Mouse (Mus musculus) forebrain, embryonic 13.5 days (tissue): Measurements from ENCODE around the gene Ccdc169. TPM values are rescaled to one million over a fixed set of nuclear protein-coding genes. Genes with fewer than 3 reads are reported as not detected.

Experiments
- ATAC-seq: fragments of 200-750 bp; cut with Nextera tagmentation; 2 replicates; pipeline ENCODE4 v1.8.0; 2017
- H3K27ac ChIP-seq: fragments of 300-500 bp; sonication (generic); 2 replicates; pipeline ENCODE4 v1.5.1; 2015; ENCODE audit warnings: inconsistent platforms, mild to moderate bottlenecking, moderate library complexity
- H3K27me3 ChIP-seq: fragments of 300-500 bp; sonication (generic); 2 replicates; pipeline ENCODE4 v1.6.1; 2015; ENCODE audit warnings: mild to moderate bottlenecking, inconsistent platforms
- H3K36me3 ChIP-seq: fragments of 300-500 bp; sonication (generic); 2 replicates; pipeline ENCODE4 v1.6.1; 2015; ENCODE audit warnings: mild to moderate bottlenecking, inconsistent platforms; ENCODE audit not compliant: poor library complexity, severe bottlenecking
- H3K4me1 ChIP-seq: fragments of 300-500 bp; sonication (generic); 2 replicates; pipeline ENCODE4 v1.6.1; 2015; ENCODE audit warnings: inconsistent platforms
- H3K4me2 ChIP-seq: fragments of 300-500 bp; sonication (generic); 2 replicates; pipeline ENCODE4 v1.6.1; 2015; ENCODE audit warnings: inconsistent platforms, mild to moderate bottlenecking, moderate library complexity
- H3K4me3 ChIP-seq: fragments of 300-500 bp; sonication (generic); 2 replicates; pipeline ENCODE4 v1.5.1; 2015; ENCODE audit warnings: mild to moderate bottlenecking, inconsistent platforms
- H3K9ac ChIP-seq: fragments of 300-500 bp; sonication (generic); 2 replicates; pipeline ENCODE4 v1.6.1; 2015; ENCODE audit warnings: mild to moderate bottlenecking, inconsistent platforms
- H3K9me3 ChIP-seq: fragments of 300-500 bp; sonication (generic); replicated peaks from 2 replicates; pipeline ENCODE4 v1.6.1; 2016; ENCODE audit warnings: inconsistent platforms
- WGBS: fragments of 180-500 bp; shearing (Covaris S2); methylation state at CpG from one replicate; pipeline ENCODE4 v1.1.7; 2015; 5-methylcytosine and 5-hydroxymethylcytosine counted together
- polyA plus RNA-seq: library from polyadenylated mRNA; unstranded; fragments of >200 nt; fragmentation: Nextera tagmentation; extraction: Ambion mirVana; gene quantifications from 2 replicates; pipeline ENCODE4 v1.2.1, GENCODE M21; 2015

Ccdc169 gene
- polyA plus RNA-seq, 1 experiment from 2014 or later, result 0.26 TPM

DNA sequence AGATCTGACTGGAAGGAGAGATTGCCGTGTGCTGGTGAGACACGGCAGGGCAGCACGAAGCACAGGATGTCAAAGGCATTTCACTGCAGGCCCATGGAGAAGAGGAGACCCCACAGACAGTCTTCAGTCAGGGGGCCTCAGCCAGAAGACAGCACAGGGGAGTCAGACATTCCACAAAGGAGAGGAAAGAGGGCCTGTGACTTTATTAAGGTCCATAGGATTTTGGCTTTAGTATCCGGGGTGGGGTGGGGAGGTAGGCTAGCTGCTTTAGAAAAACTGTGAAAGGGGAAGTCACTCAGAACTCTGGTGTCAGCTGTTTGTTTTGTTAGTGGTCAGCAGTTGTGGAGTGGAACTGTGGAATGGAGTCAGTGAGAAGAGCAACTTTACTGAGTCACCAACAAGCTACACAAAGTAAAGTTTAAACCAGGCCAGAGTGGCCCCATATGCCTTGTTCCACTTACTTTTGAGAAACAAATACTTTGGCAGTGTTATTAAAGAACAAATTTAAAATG lies 7.9 kb upstream of the Ccdc169 start:
- H3K4me2 ChIP-seq, result no peak overlapping the region
- no peak overlapping the region for H3K9ac ChIP-seq
- H3K27me3 ChIP-seq, result no peaks in the 10 kb centered on the region
- 94% methylated on average over 4 of the region's 4 CpGs for WGBS
- no peaks in the 10 kb centered on the region for H3K9me3 ChIP-seq
- no peaks in the 10 kb centered on the region for H3K4me1 ChIP-seq
- H3K4me3 ChIP-seq, result no peak overlapping the region
- H3K36me3 ChIP-seq, result peaks cover 93% of the 10 kb centered on the region
- H3K27ac ChIP-seq, result no peak overlapping the region
- no peak for ATAC-seq

DNA sequence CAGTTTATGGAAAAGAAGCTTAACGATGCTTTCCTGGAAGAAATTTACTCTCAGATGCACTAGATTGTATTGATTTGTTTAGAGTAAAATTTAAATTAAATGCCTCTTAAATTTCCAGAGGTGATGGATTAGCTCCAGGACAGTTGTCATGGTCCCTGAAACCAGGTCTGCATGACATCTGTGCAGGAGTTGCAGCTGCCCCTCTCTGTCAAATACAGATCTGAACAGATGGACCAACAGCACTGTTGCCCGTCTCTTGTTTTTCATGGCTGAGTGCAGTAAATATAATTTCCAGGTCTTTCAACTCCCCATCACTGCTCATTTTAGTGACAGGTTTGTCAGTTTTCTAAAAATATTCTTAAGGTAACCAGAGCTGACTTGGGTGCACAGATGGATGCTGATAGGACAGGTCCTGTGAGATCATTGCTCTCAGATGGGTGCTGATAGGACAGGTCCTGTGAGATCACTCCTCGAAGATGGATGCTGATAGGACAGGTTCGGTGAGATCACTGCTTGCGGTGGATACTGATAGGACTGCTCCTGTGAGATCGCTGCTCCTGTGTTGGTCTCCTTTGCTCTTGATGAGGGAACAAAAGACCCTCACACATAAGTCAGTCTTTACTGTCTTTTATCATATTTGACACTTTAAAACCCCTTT lies 5.4 kb upstream of the Ccdc169 start:
- Histone ChIP-seq H3K27me3 (no peaks in the 10 kb centered on the region), H3K4me1 (no peaks in the 10 kb centered on the region), H3K4me2 (no peak overlapping the region), H3K9me3 (no peaks in the 10 kb centered on the region), H3K9ac (no peak overlapping the region), H3K4me3 (no peak overlapping the region), H3K36me3 (peaks cover 92% of the 10 kb centered on the region), H3K27ac (no peak overlapping the region)
- WGBS, result 97% methylated on average over 6 of the region's 6 CpGs
- ATAC-seq, result no peak

DNA sequence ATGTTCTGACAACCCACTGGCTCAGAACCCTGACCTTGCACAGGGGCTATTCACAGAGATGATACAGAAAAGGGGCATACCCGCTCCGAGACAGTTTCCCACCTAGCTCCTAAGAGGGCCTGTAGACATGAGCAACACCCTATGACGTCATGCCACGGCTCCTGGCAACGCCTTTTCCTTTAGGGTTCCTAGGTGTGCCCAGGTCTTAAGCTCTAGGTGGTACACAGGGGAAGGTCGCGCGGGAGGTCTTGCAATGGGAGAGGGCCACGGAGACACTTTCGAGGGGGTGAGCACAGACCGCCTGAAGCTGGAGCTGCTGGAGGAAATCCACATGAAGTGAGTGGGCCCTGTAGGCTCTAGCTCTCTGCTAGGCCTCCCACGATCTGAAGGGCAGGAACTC lies 2.7 kb downstream of the Ccdc169 start:
- no peak overlapping the region for H3K9ac ChIP-seq
- no peak overlapping the region for H3K27ac ChIP-seq
- H3K27me3 ChIP-seq, result no peaks in the 10 kb centered on the region
- H3K4me2 ChIP-seq, result no peak overlapping the region
- H3K36me3 ChIP-seq, result peaks cover 24% of the 10 kb centered on the region
- no peaks in the 10 kb centered on the region for H3K4me1 ChIP-seq
- 85% methylated on average over 12 of the region's 12 CpGs for WGBS
- H3K4me3 ChIP-seq, result no peak overlapping the region
- H3K9me3 ChIP-seq, result no peaks in the 10 kb centered on the region
- ATAC-seq, result no peak

DNA sequence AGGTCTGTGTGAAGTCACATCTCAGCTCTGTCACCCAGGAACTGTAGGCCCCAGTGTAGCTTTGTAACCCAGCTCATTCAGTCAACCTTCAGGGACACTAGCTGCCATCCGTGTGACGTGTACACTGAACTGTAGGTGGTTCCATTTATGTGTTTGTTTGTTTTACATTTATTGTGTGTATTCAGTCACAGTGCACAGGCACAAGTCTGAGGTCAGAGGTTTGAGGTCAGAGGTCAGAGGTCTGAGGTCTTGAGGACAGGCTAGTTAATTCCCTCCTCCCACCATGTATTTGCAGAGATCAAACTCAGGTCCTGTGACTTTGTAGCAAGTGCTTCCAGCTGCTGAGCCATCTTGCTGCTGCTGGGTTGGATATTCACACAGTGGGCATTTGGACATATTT lies 4.3 kb downstream of the Ccdc169 start:
- Histone ChIP-seq H3K27me3 (no peaks in the 10 kb centered on the region), H3K4me1 (no peaks in the 10 kb centered on the region), H3K27ac (no peak overlapping the region), H3K4me3 (no peak overlapping the region), H3K4me2 (no peak overlapping the region), H3K9me3 (no peaks in the 10 kb centered on the region), H3K36me3 (peaks cover 11% of the 10 kb centered on the region), H3K9ac (no peak overlapping the region)
- WGBS, result 90% methylated on average over 2 of the region's 2 CpGs
- no peak for ATAC-seq

DNA sequence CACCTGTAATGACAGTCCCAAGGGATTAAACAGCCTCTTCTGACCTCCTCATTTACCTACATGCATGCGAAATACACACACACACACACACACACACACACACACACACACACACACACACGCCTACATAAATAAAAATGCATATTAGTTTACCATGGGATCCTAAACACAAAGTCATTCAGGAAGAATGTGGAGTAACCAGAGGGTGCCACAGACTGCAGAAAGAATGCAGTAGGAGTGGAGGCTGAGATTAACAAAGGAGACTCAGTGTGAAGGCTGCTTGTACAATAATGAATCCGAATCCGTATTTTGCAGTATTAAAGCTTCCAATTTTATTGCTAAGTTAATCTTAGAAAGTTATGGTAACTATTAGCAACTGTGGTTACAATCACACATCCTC lies 7.8 kb downstream of the Ccdc169 start:
- H3K36me3 ChIP-seq, result no peaks in the 10 kb centered on the region
- no peak overlapping the region for H3K9ac ChIP-seq
- peaks cover 7% of the 10 kb centered on the region; the same call in 1 of the 2 replicates for H3K4me1 ChIP-seq
- H3K9me3 ChIP-seq, result no peaks in the 10 kb centered on the region
- no peaks in the 10 kb centered on the region for H3K27me3 ChIP-seq
- 65% methylated on average over 3 of the region's 4 CpGs for WGBS
- H3K4me3 ChIP-seq, result no peak overlapping the region
- ATAC-seq, result no peak
- H3K4me2 ChIP-seq, result no peak overlapping the region
- H3K27ac ChIP-seq, result no peak overlapping the region

DNA sequence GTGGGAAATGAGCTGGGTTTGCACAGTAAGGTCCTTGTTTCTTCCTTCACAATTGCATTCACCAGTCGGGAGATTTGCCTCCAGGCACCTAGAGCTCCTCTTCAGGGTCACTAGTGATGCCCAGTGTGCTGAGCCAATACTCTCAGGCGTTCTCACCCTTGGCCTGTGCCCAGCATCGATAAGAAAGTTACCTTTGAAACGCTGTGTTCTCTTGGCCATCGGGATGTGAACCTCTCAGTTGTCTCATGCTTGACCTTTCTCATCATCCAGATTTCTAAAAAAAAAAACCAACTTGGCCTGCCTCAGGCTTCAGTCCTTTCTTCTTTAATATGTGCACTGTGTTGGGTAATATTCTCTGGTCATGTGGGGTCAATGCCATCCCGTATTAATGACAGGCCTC lies 9.3 kb downstream of the Ccdc169 start:
- no peak overlapping the region for H3K9ac ChIP-seq
- no peak overlapping the region for H3K27ac ChIP-seq
- H3K4me1 ChIP-seq, result peaks cover 7% of the 10 kb centered on the region; the same call in 1 of the 2 replicates
- WGBS, result 78% methylated on average over 6 of the region's 6 CpGs
- no peak for ATAC-seq
- no peaks in the 10 kb centered on the region for H3K9me3 ChIP-seq
- no peaks in the 10 kb centered on the region for H3K36me3 ChIP-seq
- no peak overlapping the region for H3K4me2 ChIP-seq
- no peaks in the 10 kb centered on the region for H3K27me3 ChIP-seq
- H3K4me3 ChIP-seq, result no peak overlapping the region

DNA sequence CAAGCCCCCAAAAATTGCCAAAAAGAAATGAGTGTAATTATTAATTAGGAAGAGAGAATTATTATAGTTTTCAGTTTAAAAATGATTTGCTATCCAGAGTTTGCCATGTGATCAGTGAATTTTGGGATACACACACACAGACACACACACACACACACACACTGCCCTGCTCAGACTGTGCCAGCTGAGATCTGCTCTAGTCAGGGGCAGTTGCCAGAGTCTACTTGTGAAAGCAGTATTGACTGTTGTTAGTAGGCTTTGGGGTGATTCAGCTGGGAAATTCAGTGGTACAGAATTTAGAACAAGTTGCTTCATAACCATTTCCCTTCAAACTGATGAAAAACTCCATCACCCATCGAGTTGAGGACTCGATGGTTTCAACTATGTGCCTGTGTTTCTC lies 10.0 kb downstream of the Ccdc169 start:
- H3K9ac ChIP-seq, result no peak overlapping the region
- ATAC-seq, result no peak
- no peaks in the 10 kb centered on the region for H3K9me3 ChIP-seq
- peaks cover 7% of the 10 kb centered on the region; the same call in 1 of the 2 replicates for H3K4me1 ChIP-seq
- no peak overlapping the region for H3K27ac ChIP-seq
- no peaks in the 10 kb centered on the region for H3K27me3 ChIP-seq
- no peaks in the 10 kb centered on the region for H3K36me3 ChIP-seq
- H3K4me3 ChIP-seq, result no peak overlapping the region
- WGBS, result 87% methylated on average over 2 of the region's 2 CpGs
- H3K4me2 ChIP-seq, result no peak overlapping the region

DNA sequence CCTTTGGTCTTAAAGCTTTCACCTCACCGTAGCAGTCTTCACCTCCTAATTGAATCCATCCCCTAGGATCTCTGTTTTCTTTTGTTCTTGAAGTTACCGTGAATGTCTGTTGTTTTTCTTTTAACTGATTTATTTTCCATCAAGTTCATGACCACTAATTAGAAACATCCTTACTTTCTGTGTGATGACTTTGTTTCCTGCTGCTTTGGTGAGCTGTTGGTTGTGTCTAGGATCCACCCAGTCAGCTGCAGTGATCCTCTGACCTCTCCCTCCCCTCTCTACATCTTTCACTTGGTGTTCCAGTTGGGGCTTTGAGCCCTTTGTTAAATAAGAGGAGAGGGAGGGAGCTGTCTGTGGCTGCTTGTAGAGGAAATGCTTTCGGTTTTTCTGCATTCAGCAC lies 11.0 kb downstream of the Ccdc169 start:
- Histone ChIP-seq H3K4me3 (no peak overlapping the region), H3K9ac (no peak overlapping the region)
- WGBS, result 22% methylated on average over 3 of the region's 3 CpGs

DNA sequence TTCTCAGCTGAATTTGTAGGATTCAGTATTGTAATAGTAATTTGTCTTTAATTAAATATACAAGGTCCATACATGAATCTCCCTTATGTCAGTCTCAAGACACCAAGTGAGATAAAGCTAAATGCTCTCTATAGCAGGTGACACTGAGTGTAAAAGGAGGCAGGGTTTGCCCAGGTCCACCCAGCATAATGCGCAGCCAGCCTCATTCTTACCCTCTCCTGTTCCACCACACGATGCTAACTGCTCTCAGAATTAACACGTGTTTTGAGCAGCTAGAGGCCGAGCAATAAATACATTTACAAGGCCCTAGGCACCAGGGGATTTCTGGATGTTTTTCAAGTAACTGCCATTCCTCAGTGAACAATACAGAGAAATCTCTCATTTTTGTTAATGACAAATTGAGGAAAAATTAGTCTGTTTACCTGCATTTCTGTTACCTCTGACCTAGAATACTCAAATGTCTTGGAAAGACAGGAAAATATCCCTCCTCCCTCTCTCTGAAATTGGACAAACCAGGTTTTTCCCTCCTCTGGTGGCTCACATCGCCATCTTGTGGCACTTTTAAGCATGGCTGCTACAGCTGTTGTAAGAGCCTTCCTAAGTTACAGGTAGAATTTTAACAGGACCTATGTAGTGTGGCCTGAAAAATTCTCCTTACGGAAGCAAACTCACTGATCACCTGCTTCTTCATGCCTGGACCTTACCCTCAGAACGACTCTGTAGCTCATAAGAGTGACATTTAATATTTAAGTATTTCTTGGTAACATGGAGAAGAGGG lies 14.7 kb downstream of the Ccdc169 start:
- Histone ChIP-seq H3K9ac (no peak overlapping the region), H3K9me3 (no peaks in the 10 kb centered on the region), H3K27me3 (no peaks in the 10 kb centered on the region), H3K36me3 (no peaks in the 10 kb centered on the region), H3K4me3 (no peak overlapping the region), H3K27ac (no peak overlapping the region), H3K4me2 (no peak overlapping the region), H3K4me1 (peaks cover 7% of the 10 kb centered on the region; the same call in 1 of the 2 replicates)
- 0 out of 2 replicates have a peak, but pooled peaks have one; percentile 44 for ATAC-seq
- 44% methylated on average over 7 of the region's 7 CpGs for WGBS

More for the DNA sequence above, 11.0 kb downstream of the Ccdc169 start:
- Histone ChIP-seq H3K27ac (no peak overlapping the region), H3K36me3 (no peaks in the 10 kb centered on the region), H3K9me3 (no peaks in the 10 kb centered on the region), H3K4me1 (peaks cover 7% of the 10 kb centered on the region; the same call in 1 of the 2 replicates), H3K27me3 (no peaks in the 10 kb centered on the region), H3K4me2 (no peak overlapping the region)
- no peak for ATAC-seq

DNA sequence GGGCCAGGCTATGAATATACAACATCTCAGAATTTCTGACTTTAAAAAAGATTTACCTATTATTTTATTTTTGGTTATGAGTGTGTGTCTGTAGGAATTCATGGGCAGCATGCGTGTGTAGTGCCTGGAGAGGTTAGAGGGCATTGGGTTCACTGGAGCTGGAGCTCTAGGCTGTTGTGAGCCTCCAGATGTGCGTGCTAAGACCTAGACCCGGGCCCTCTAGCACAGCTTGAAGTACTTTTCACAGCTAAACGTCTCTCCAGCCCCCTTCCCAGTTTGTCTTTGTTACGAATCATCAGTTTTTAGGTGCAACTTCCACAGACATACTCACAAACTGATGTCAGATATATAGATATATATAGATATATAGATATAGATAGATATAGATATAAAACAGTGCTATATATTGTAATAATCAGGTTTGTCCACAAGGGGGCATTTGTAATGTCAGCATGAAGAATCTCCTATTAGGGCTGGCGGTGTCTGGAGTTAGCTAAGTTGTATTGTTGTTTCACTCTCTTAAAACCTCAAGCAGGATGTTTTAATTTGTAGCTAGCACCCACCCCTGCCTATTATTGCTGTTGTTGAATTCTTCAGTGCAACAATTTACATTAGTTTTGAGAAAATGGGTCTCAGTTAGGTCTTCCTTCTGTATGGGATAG lies 15.7 kb downstream of the Ccdc169 start:
- 68% methylated on average over 6 of the region's 6 CpGs for WGBS
- H3K4me2 ChIP-seq, result no peak overlapping the region
- no peaks in the 10 kb centered on the region for H3K9me3 ChIP-seq
- H3K9ac ChIP-seq, result no peak overlapping the region
- no peaks in the 10 kb centered on the region for H3K27me3 ChIP-seq
- peak; percentile 60 for ATAC-seq
- H3K4me1 ChIP-seq, result peaks cover 10% of the 10 kb centered on the region
- no peak overlapping the region for H3K27ac ChIP-seq
- no peak overlapping the region for H3K4me3 ChIP-seq
- H3K36me3 ChIP-seq, result no peaks in the 10 kb centered on the region

DNA sequence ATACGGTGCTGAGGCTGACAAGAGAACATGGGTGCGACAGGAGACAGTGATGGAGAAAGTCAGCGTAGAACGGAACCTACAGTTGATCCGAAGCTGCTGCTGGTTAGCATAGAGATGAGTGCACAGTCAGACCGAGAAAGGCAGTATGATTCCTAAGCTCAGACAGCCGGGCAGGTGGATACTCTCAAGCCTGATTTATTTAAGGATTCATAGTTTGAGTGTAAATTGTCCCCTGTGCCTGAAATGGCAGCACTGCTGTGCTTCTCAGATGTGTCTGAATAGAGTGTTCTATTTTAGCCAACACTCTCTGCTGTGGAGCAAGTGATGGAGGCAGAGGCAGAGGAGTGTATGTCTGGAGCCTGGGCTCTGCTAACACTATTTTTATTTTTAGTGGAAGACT lies 17.0 kb downstream of the Ccdc169 start:
- Histone ChIP-seq H3K36me3 (no peaks in the 10 kb centered on the region), H3K9ac (peak overlapping the region; percentile 37; the same call in 1 of the 2 replicates), H3K9me3 (no peaks in the 10 kb centered on the region), H3K4me1 (peaks cover 4% of the 10 kb centered on the region; the same call in 1 of the 2 replicates), H3K4me3 (no peak overlapping the region), H3K4me2 (no peak overlapping the region), H3K27ac (no peak overlapping the region), H3K27me3 (no peaks in the 10 kb centered on the region)
- WGBS, result 87% methylated on average over 7 of the region's 7 CpGs
- no peak for ATAC-seq

DNA sequence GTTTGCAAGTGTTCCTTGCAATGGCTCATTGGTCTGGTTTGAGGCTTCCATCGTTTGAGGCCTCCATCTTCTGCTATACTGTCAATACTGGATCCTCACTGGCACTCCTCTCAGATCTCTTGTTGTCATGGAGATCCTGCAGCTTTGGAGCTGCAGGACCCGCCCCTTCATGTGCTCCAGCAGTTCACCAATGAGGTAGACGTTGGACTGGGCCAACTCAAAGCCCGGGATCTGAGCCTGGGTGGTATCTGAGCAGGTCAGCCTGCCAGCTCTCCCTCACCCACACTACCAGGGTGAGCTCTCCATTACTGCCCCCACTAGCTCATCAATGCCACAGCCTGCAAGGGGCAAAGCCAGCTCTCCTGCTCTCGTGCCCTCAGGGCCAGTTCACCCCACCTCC lies 20.3 kb downstream of the Ccdc169 start:
- 55% methylated on average over 5 of the region's 5 CpGs for WGBS
- H3K9me3 ChIP-seq, result no peaks in the 10 kb centered on the region
- H3K9ac ChIP-seq, result no peak overlapping the region
- ATAC-seq, result peak; percentile 48
- no peaks in the 10 kb centered on the region for H3K36me3 ChIP-seq
- H3K4me3 ChIP-seq, result no peak overlapping the region
- no peak overlapping the region for H3K27ac ChIP-seq
- no peaks in the 10 kb centered on the region for H3K27me3 ChIP-seq
- H3K4me1 ChIP-seq, result peaks cover 4% of the 10 kb centered on the region; the same call in 1 of the 2 replicates
- H3K4me2 ChIP-seq, result no peak overlapping the region
